Mouse (Mus musculus): ENCODE results near the gene Fam155a. TPM values are rescaled to one million over a fixed set of nuclear protein-coding genes. Genes with fewer than 3 reads are reported as not detected.

Gene Fam155a
- total RNA-seq, 1 experiment from 2014 or later, result 7.9 TPM

DNA sequence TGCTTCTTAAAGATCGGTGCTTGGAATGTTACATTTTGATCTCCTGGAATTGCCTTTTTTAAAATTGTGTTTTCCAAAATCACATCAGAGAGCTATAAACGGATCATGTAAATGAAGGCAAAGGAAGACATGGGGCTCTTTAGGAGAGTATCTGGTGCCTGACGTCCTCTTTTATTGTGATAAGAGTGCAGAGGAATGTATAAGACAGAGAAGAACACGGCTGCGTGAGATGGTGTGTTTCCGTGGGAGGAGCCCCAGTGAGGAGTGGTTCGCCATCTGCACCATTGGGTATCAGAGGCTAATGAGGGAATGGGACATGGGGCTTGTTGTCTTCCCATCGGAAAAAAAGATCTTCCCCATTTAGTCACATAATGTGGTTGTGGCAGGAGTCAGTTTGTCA is 506.6 kb downstream of the Fam155a start:
- DNase-seq, result no peak

DNA sequence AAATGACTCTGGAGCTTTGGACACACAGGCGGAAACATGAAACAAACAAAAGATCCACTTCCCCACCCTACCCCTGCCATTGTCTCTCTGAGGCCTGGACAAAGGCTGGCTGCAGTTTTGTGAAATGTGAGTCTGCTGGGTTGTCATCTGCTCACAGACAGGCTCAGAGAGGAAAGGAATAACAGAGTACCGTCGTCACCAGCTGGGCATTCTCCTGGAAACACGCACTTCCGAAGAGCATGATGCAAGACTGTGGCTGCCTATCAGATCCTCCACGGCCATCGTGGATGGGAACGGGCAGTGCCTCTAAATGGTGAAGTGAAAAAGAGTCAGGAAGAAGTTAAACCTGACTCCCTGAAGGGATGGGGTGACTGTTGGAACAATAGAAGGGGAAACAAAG is 509.4 kb downstream of the Fam155a start:
- no peak for DNase-seq

DNA sequence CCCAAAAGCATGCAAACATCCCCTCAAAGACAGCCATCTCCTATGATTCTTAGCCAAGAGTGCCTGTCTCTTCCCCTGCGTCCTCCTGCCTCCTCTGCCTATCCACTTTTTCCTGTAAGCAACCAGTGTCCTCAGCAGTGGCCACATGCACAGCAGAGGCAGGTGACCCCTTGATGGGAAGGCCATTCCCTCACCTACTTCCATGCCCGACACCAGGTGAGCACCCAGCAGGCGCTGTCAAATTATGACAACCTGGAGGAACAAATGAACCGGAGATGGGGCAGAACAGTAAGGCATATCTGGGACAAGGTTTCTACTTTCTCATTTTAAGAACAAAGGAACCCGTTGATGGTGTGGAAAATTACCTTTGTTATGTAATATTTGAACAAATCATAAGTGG is 515.6 kb downstream of the Fam155a start:
- no peak for DNase-seq

DNA sequence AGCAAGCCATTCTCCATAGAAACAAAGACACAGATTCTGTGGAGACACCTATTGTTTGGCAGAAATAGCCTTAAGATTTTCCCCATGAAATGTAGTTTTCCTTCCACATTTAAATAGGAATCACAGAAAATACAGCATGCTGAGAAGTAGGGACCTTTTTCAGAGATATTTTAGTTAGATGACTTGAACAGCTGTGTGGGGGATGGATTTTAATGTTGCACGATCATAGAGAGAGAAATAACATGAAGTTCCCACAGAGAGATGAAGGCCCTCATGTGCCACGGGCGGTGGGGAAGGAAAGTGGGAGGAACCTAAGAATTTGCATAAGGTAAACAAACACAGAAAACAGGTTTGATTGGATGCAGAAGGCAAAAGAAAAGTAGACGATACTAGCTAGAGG is 518.0 kb downstream of the Fam155a start:
- DNase-seq, result no peak

DNA sequence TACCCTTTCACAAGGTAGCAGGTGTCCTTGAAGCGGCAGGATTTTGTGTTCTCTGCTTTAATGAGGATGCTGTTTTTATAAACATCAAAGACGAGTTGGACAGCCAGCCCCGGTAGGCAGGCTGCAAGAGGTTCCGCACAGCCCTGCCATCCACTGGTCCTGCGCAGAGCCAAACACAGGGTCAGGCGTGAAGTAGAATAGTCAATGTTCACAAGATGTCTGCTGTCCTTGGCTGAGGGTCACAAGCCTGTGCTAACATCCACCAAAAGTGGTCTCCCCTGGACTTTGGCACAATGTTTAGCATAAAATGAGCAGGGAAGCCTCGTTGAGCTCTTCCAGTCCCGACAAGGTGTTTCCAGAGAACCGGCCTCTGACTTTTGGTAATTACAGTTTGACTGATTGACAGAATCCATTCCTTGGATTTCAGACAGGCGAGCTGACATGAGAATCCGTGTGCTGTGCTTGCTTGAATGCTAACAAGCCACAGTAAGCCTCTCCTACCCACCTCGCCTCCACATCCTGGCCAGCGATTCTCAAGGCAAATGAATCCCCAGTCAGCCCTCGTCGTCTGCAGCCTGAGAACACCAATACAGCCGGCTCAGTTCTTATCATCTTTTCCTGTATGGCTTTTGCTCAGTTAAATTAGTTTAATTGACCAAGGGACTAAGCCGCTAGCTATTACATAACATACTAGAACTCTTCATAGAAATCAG is 522.7 kb downstream of the Fam155a start:
- no peak for DNase-seq

DNA sequence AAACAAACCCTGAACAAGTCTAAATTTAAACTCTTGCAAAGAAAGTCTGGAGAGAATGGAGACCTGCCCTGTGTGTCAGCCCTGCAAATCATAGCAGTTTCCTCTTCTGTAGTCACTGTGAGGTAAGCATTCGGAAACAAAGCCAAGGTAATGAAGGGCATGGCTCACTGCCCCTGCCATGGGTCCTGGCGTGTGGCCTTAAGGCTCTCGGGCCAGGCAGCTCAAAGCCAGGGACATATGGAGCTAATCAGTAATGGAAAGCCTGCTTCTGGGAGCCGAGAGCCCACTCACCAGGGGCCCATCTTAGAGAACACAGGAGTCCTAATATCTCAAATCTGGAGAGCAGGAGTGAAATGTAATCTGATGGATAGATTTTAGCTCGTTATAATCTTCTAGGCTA is 525.0 kb downstream of the Fam155a start:
- no peak for DNase-seq

DNA sequence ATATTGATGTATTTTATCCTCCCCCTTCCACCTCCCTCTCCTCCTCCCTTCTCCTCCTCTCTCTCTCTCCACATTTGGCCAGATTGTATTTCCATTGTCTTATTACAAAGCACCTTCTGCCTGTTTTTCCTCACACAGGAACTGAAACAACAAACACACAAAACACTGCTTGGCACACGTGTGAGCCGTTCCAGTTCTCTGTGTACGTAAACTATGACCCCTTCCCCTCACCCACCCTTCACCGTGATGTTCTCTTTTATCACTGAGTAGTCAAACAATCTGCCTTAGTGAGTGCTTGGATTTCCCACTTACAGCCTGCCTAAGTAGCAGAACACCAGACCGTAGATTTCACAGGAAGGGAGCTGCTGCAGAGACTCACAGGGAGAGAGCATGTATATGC is 530.0 kb downstream of the Fam155a start:
- DNase-seq, result no peak

DNA sequence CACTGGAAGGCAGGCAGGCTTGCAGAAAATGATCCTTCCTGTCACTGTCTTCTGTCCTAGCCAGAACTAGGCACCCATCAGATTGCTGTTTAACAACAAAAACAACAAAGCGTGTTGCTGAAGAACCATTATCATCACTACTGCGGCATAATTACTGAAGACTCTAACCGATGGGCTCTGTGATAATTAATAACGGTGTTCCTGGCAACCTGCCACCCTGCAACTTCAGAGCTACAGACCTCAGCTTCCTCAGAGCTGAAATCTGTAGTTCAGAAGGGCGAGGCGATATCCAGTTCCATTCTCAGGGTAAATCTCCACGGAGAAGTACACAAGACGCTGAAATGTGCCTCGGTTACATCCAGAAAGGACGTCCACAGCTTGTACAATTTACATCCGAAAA is 531.2 kb downstream of the Fam155a start:
- no peak for DNase-seq

DNA sequence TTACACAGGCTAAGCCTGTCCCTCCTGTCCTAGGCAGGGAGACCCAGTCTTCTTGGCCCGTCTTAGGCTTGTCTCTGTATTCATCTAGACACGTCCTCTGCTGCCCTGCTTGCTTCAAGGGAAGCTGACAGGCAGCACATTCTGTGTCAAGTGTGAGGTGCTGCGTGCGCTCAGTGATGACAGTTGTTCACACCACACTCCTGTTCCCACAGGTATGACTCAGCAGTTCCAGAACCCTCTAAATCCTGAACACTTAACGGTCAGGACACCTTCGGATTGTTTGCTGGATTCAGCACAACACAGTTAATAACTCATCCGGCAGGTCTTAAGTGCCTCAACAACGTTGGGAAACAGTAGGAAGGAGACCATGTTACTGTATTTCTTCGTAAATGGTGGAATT is 532.0 kb downstream of the Fam155a start:
- no peak for DNase-seq

DNA sequence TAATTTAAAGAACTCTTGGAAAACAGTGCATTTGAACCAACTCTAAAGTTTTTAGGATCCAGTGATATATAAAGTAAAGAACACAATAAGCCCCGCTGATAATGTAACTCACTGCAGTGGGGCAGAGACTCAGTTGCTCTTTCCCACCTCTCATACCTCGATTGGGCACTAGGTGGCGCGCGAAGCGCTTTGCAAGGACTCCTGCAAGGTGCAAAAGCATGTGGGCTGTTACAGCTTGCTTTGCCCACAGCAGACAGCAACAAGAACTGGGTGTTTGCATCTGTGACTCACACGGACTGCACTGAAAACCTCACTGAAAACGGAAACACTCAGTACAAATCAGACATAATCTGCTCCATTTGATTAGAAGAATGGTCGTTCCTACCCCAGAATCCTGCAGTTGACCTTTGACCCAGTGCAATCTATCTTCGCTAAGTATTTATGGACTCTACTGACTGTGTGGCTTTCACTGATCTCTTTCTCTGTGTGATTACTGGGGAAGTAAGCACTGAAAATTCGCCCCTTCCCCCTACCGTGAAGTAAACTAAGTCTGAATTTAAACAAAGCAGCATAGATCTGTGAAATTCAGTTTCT is 537.5 kb downstream of the Fam155a start:
- peak; percentile 90 for DNase-seq

DNA sequence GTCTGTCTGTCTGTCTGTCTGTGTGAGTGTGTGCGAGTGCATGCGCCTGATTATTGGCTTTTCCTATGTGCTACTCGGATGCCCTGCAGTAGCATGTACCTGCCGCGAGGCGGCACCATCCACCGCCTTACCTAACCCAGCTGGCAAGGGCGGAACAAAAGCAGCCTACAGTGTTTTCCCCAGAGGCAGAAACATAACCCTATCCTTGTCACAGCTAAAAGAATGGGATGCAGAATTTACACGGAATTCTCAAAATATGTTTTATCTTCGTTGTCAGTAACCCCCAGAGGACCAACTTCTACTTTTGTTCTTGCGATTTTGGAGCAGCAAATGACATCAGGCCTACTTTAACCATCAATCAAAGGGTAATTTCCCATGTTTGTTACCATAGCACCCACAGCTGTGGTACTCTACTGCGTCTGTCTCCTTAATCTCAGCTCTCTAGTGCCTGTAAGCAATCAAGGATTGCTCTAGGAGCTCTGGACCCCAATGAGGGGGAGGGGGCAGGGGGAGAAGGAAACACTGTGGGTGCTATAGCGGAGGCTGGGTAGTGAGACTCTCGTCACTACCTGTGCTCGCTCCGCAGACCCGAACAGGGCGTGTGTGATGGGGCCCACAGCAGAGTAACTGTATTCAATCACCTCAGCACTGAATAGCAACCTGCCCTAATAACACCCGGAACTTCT is 543.0 kb downstream of the Fam155a start:
- peak; percentile 52 for DNase-seq

DNA sequence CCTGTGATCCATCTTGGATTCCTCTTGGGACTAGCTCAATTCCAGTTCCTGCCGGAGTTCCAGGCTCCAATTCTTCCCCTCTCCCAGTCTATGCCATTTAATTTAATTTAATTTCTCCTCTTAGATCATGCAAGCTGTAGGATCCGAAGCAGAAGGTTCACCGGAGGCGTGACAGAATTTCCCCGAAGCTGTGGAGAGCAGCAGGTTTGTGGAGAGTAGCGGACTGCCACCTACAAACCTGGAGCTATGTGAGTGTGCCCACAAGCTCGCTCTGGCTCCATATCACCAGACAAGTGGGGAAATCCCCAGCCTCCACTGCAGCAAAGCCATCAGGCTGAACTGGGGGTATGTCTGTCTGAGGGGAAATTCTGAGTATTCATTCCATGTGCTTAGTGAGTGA is 544.2 kb downstream of the Fam155a start:
- no peak for DNase-seq

DNA sequence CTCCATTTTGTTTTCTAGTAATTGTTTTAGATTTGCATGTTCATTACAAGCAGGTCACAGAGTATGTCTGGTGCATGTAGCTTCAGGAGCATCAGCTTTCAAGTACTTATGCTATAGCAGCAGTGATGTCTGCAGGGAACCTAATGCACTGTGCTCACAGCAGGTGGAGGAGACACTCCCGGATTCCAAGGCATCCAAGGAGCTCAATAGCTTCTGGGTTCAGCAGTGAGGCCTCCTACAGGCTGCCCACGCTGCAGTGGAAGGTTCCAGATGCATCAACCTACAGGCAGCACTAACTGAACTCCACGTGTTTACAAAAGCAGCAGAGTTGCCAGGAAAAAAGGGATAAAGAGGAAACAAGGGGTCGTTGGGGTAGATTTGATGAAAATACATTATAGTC is 559.2 kb downstream of the Fam155a start:
- DNase-seq, result no peak

DNA sequence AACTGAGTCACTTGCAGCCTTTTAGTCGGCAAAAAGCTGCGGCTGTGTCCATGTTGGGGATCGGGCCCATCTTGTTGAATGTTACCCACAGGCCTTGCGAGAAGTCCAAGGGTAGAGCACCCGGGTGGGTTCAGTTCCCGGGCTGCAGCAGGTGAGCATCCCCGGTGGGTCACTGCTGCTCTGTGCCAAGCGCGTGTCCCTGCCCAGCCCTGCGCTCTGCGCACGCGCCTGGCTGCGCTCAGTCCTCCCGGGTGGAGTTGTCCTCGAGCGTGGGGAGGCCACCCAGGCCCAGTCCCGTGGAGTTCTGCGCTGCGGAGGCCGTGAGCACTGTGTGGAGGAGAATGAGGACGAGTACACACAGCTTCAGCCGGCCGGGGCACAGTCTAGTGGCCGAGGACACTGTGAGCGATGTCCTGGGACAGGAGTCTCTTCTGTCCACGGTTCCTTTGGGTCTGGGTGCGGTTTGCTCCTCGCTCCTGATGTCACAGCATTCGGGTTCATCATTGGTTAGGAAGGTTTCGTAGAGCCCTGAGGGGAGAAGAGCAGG is 563.4 kb downstream of the Fam155a start:
- no peak for DNase-seq

DNA sequence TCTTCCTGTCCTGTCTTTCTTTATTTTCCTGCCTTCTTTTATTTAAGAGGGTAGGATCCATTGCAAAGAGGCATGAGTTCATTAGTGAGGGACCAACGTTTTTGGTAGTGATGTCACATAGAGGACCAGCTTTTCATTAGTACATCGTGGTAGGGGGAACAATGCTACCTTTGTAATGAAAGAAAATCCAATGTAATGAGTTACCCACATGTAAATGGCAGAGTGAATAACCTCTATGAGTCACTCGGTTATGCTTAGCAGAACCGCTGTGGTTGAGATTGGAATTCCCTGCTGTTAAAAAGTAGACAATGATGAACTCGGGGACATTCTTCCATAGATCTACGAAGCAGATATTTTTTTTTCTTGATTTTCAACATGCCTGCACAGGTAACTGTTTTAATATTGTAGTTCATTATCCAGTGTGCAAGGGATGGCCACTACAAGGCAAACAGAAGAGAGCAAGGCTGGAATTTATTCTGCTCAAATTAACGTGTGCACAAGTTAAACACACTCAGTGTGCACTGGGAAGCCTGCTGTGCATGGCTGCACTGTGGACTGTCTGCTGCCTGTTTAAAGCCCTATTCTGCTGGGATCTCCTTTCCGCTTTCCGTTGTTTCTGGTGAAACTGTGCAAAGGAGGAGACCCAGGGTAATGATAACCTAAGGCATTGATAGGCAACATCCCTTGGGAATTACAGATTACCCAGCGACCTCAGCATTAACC is 566.5 kb downstream of the Fam155a start:
- DNase-seq, result no peak

DNA sequence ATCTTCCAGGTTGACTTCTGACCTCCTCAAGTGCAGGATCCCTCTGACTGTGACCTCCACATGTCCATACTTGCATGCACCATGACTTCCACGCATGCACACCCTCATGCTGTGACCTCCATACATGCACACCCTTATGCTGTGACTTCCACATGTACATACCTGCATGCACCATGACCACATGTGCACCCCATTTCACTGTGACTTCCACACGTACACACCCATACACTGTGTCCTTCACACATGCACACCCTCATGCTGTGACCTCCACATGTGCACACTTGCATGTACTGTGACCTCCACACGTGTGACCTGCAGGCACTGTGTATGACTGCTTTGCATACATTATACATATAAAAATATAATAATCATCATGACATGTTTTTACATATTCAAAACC is 570.9 kb downstream of the Fam155a start:
- no peak for DNase-seq

DNA sequence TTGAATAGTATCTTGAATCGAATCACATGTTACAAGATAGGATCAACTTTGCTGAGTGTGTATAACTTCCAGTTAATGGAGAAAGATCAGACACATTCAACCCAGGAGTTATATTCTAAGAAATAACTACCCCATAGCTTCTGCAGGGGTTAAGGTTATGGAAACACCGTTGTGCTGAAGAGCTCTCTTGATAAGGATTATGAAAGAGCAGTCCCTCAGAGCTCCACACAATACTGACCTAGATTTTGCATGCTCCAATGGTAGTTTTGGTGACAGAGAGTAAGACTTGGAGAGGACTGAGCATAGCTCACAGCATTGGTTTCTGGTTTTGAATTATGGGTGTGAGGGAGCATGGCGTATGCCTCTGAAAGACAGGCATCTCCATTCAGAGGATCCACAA is 579.3 kb downstream of the Fam155a start:
- DNase-seq, result no peak

DNA sequence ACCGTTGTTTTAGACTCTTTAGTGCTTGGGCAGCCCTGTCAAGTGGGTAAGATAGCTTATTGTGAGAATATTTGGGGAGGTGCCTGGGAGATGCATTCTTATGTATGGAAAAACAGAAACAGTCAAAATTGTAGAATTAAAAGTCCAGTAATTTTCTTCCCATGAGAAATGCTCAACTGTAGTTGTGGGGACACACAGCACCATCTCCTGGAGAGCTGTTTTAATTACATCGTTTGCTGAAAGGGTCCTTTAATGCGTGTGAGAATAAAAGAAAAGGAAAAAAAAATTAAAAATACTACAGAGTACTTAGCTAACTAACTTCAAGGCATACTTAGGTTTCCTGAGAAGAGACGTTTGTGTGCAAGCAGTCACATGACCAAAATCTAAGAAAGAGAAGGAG is 582.3 kb downstream of the Fam155a start:
- DNase-seq, result no peak

DNA sequence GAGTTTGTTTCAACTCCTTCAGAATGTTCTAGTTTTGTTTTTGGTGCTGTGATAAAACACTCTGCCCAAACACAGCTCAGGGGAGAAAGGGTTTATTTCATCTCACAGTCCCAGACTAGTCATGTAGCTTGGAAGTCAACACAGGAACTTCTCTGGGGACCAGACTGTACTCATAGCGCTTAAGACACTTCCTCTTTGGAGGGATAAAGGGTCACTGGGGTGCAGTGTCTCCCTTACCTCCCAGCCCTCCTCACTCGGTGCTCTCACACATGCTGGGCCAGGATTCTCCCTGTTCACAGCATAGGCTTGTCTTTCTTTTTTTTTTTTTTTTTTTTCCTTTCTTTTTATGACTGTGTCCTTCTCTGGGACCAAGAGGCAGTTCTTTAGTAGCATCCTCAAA is 585.8 kb downstream of the Fam155a start:
- DNase-seq, result no peak

DNA sequence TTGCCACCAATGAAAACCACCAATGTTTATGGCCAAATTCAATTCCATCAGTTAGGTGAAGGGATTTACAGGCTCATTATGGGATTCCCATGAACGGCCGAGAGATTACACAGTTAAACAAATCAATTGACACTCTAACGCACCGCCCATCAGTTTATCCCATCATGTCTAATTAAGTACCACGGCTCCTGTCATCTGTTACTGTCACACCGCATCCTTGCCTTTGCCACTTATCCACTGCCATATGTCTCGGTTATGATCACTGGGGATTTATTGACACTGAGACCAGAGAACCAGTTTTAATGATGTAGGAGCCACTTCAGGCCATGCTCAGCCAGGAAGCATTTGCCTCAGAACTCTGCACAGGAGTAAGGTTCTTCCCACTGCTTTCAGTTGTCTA is 588.5 kb downstream of the Fam155a start:
- no peak for DNase-seq

DNA sequence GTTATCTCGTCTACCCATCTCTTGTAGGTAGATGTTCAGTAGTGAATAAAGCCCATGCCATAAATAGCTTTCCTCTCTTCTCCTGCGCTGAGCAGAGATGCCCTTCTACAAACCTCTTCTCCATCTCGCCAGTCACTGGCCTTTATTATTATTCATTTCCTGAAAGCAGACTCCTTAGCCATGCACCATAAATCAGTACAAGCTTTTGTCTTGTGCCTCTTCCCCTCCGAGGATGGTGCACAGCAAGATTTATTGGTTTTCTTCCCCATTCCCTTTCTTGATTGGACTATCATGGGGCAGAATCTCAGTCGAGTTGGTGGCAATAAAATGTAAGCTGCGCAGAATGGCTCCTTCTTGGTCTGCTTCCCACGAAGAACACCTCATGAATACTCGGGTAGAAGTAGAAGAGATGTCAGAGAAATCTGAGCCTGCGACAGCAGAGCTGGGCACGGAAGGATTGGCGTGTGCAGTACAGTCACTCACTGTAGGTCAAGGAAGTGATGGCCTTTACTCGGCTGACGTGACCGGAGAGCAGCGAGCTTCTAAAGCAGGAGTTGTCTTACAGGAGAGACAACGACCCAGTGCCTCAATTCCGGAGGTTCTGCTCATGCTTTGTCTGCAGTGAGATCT is 590.2 kb downstream of the Fam155a start:
- DNase-seq, result peak; percentile 6

DNA sequence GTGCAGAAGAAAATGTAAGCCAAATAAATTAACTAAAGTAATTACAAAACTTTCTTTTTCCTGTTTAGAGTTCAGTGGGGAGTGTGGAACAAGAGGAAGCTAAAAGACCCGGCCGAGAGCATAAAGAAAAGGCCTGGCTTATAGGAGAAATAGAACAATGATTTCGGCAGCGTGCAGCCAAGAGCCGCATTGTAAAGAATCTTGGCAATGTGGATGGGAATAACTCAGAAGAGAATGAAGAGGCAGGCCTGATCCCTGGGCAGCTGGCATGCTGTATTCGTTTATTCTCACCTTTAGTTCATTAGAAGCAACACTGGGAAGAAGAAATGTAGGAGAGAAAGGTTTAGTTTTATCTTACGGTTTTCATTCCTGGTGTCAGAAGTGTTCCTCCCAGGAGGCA is 594.0 kb downstream of the Fam155a start:
- DNase-seq, result no peak

Data from adrenal gland, postnatal 25 days (tissue).